Mouse (Mus musculus): Measurements from ENCODE around the gene Prg3. TPM values are rescaled to one million over a fixed set of nuclear protein-coding genes. Genes with fewer than 3 reads are reported as not detected.

Gene Prg3
- polyA plus RNA-seq, 1 experiment from 2014 or later = not detected

- H3K9me3 ChIP-seq = no peaks in the 10 kb centered on the region
- no peaks in the 10 kb centered on the region for H3K27me3 ChIP-seq
- H3K4me3 ChIP-seq (replicated peaks) = no peak overlapping the region
- no peak overlapping the region for H3K4me2 ChIP-seq (replicated peaks)
- whole genome bisulfite sequencing = 74% methylated on average over 13 of the region's 13 CpGs
- H3K9ac ChIP-seq (replicated peaks) = no peak overlapping the region
- H3K27ac ChIP-seq = no peak overlapping the region
- no peaks in the 10 kb centered on the region for H3K4me1 ChIP-seq (replicated peaks)
- no peak for ATAC-seq
- no peaks in the 10 kb centered on the region for H3K36me3 ChIP-seq
These were observed 13.5 kb downstream of the Prg3 start for GRCm38 (mm10) chr2:85001497-85001896.

- Histone ChIP-seq H3K4me1 (replicated peaks) (no peaks in the 10 kb centered on the region), H3K9me3 (no peaks in the 10 kb centered on the region), H3K9ac (replicated peaks) (no peak overlapping the region), H3K27ac (no peak overlapping the region), H3K27me3 (no peaks in the 10 kb centered on the region), H3K4me2 (replicated peaks) (no peak overlapping the region), H3K4me3 (replicated peaks) (no peak overlapping the region), H3K36me3 (no peaks in the 10 kb centered on the region)
- ATAC-seq = no peak
- 88% methylated on average over 7 of the region's 8 CpGs for WGBS
These were observed 14.6 kb downstream of the Prg3 start for GRCm38 (mm10) chr2:85002575-85002974.

GRCm38 (mm10) chr2:85004341-85004740 is 16.3 kb downstream of the Prg3 start:
- H3K4me1 ChIP-seq (replicated peaks) = no peaks in the 10 kb centered on the region
- no peaks in the 10 kb centered on the region for H3K27me3 ChIP-seq
- no peak overlapping the region for H3K27ac ChIP-seq
- 90% methylated on average over 4 of the region's 4 CpGs for WGBS
- H3K9ac ChIP-seq (replicated peaks) = no peak overlapping the region
- no peaks in the 10 kb centered on the region for H3K9me3 ChIP-seq
- H3K4me3 ChIP-seq (replicated peaks) = no peak overlapping the region
- H3K36me3 ChIP-seq = no peaks in the 10 kb centered on the region
- no peak overlapping the region for H3K4me2 ChIP-seq (replicated peaks)
- ATAC-seq = no peak

GRCm38 (mm10) chr2:85006600-85006999 is 18.6 kb downstream of the Prg3 start:
- ATAC-seq = no peak
- H3K27me3 ChIP-seq = no peaks in the 10 kb centered on the region
- H3K9ac ChIP-seq (replicated peaks) = no peak overlapping the region
- no peaks in the 10 kb centered on the region for H3K36me3 ChIP-seq
- 84% methylated on average over 7 of the region's 7 CpGs for WGBS
- no peaks in the 10 kb centered on the region for H3K4me1 ChIP-seq (replicated peaks)
- no peaks in the 10 kb centered on the region for H3K9me3 ChIP-seq
- H3K27ac ChIP-seq = no peak overlapping the region
- no peak overlapping the region for H3K4me2 ChIP-seq (replicated peaks)
- no peak overlapping the region for H3K4me3 ChIP-seq (replicated peaks)

GRCm38 (mm10) chr2:85007729-85008128 is 19.7 kb downstream of the Prg3 start:
- Histone ChIP-seq H3K9ac (replicated peaks) (no peak overlapping the region), H3K36me3 (no peaks in the 10 kb centered on the region), H3K27ac (no peak overlapping the region), H3K4me2 (replicated peaks) (no peak overlapping the region), H3K4me1 (replicated peaks) (no peaks in the 10 kb centered on the region), H3K27me3 (no peaks in the 10 kb centered on the region), H3K4me3 (replicated peaks) (no peak overlapping the region), H3K9me3 (no peaks in the 10 kb centered on the region)
- WGBS = 21% methylated on average over 4 of the region's 4 CpGs
- peak; percentile 34; the same call in 1 of the 2 replicates for ATAC-seq

GRCm38 (mm10) chr2:85009212-85009611 is 21.2 kb downstream of the Prg3 start:
- no peak overlapping the region for H3K4me3 ChIP-seq (replicated peaks)
- no peak overlapping the region for H3K27ac ChIP-seq
- H3K27me3 ChIP-seq = no peaks in the 10 kb centered on the region
- no peaks in the 10 kb centered on the region for H3K4me1 ChIP-seq (replicated peaks)
- 82% methylated on average over 2 of the region's 2 CpGs for whole genome bisulfite sequencing
- no peak overlapping the region for H3K9ac ChIP-seq (replicated peaks)
- H3K9me3 ChIP-seq = no peaks in the 10 kb centered on the region
- H3K36me3 ChIP-seq = no peaks in the 10 kb centered on the region
- ATAC-seq = no peak
- no peak overlapping the region for H3K4me2 ChIP-seq (replicated peaks)

- no peak for ATAC-seq
- Histone ChIP-seq H3K4me1 (replicated peaks) (no peaks in the 10 kb centered on the region), H3K4me2 (replicated peaks) (no peak overlapping the region), H3K27ac (no peak overlapping the region), H3K4me3 (replicated peaks) (no peak overlapping the region), H3K27me3 (no peaks in the 10 kb centered on the region), H3K36me3 (no peaks in the 10 kb centered on the region), H3K9ac (replicated peaks) (no peak overlapping the region), H3K9me3 (no peaks in the 10 kb centered on the region)
- WGBS = 83% methylated on average over 9 of the region's 9 CpGs
These were observed 24.0 kb downstream of the Prg3 start for GRCm38 (mm10) chr2:85011906-85012604.

GRCm38 (mm10) chr2:85012679-85013078 is 24.7 kb downstream of the Prg3 start:
- 87% methylated on average over 14 of the region's 14 CpGs for WGBS
- no peak for ATAC-seq

GRCm38 (mm10) chr2:85013826-85014587 is 26.0 kb downstream of the Prg3 start:
- Histone ChIP-seq H3K27ac (no peak overlapping the region), H3K9ac (replicated peaks) (no peak overlapping the region), H3K36me3 (no peaks in the 10 kb centered on the region), H3K27me3 (no peaks in the 10 kb centered on the region), H3K9me3 (no peaks in the 10 kb centered on the region), H3K4me1 (replicated peaks) (no peaks in the 10 kb centered on the region), H3K4me3 (replicated peaks) (no peak overlapping the region), H3K4me2 (replicated peaks) (no peak overlapping the region)
- WGBS = 84% methylated on average over 5 of the region's 5 CpGs
- no peak for ATAC-seq

More at GRCm38 (mm10) chr2:85012679-85013078, 24.7 kb downstream of the Prg3 start:
- no peaks in the 10 kb centered on the region for H3K9me3 ChIP-seq
- no peak overlapping the region for H3K4me2 ChIP-seq (replicated peaks)
- no peaks in the 10 kb centered on the region for H3K36me3 ChIP-seq
- no peak overlapping the region for H3K9ac ChIP-seq (replicated peaks)
- no peaks in the 10 kb centered on the region for H3K27me3 ChIP-seq
- H3K4me3 ChIP-seq (replicated peaks) = no peak overlapping the region
- no peak overlapping the region for H3K27ac ChIP-seq
- H3K4me1 ChIP-seq (replicated peaks) = no peaks in the 10 kb centered on the region

GRCm38 (mm10) chr2:85014588-85014982 is 26.6 kb downstream of the Prg3 start:
- Histone ChIP-seq H3K9me3 (no peaks in the 10 kb centered on the region), H3K4me2 (replicated peaks) (no peak overlapping the region), H3K4me3 (replicated peaks) (no peak overlapping the region), H3K27me3 (no peaks in the 10 kb centered on the region), H3K27ac (no peak overlapping the region), H3K4me1 (replicated peaks) (no peaks in the 10 kb centered on the region), H3K36me3 (no peaks in the 10 kb centered on the region), H3K9ac (replicated peaks) (no peak overlapping the region)
- 76% methylated on average over 3 of the region's 3 CpGs for WGBS
- ATAC-seq = no peak

GRCm38 (mm10) chr2:85022043-85022442 is 34.0 kb downstream of the Prg3 start:
- H3K27me3 ChIP-seq = no peaks in the 10 kb centered on the region
- H3K9me3 ChIP-seq = no peaks in the 10 kb centered on the region
- ATAC-seq = no peak
- H3K27ac ChIP-seq = no peak overlapping the region
- H3K36me3 ChIP-seq = no peaks in the 10 kb centered on the region
- WGBS = 23% methylated on average over 4 of the region's 4 CpGs
- H3K4me2 ChIP-seq (replicated peaks) = no peak overlapping the region
- H3K4me3 ChIP-seq (replicated peaks) = no peak overlapping the region
- no peak overlapping the region for H3K9ac ChIP-seq (replicated peaks)
- no peaks in the 10 kb centered on the region for H3K4me1 ChIP-seq (replicated peaks)

- Histone ChIP-seq H3K27ac (no peak overlapping the region), H3K27me3 (no peaks in the 10 kb centered on the region), H3K36me3 (no peaks in the 10 kb centered on the region), H3K4me2 (replicated peaks) (no peak overlapping the region), H3K9ac (replicated peaks) (no peak overlapping the region), H3K4me3 (replicated peaks) (no peak overlapping the region), H3K4me1 (replicated peaks) (no peaks in the 10 kb centered on the region), H3K9me3 (no peaks in the 10 kb centered on the region)
- 77% methylated on average over 3 of the region's 3 CpGs for WGBS
- no peak for ATAC-seq
These were observed 38.2 kb downstream of the Prg3 start for GRCm38 (mm10) chr2:85026178-85026577.
